Mouse (Mus musculus): Measurements from ENCODE around the gene Msln. TPM values are rescaled to one million over a fixed set of nuclear protein-coding genes. Genes with fewer than 3 reads are reported as not detected.

The Msln gene
- total and polyA plus RNA-seq, 3 experiments: not detected

GRCm38 (mm10) chr17:25792615-25793014 lies 38.4 kb upstream of the Msln start, which contains the start of gene Fam173a (continued):
- TF ChIP-seq E2F4 (IDR thresholded peaks at IDR 0.05; ENCODE audit: borderline replicate concordance, low read depth, low read length) (peak; percentile 91; the same call in 1 of the 2 replicates), NRF1 (IDR thresholded peaks at IDR 0.05; ENCODE audit: insufficient read depth, low read depth, low read length, poor library complexity, severe bottlenecking) (no peak)

GRCm38 (mm10) chr17:25791843-25792527 lies 37.8 kb upstream of the Msln start:
- Histone ChIP-seq H3K27me3 (ENCODE audit: control insufficient read depth in 1 of 2, insufficient read depth in 2 of 2, low read length in 2 of 2) (no peaks in the 10 kb centered on the region), H3K9ac (ENCODE audit: control insufficient read depth, low read depth, low read length, poor library complexity, severe bottlenecking) (peak overlapping the region; percentile 87), H3K4me3 (ENCODE audit: control insufficient read depth in 1 of 2, insufficient read depth in 1 of 2, low read depth in 2 of 2, low read length in 2 of 2) (peak overlapping the region; percentile 67 to 84), H3K36me3 (ENCODE audit: control insufficient read depth in 1 of 2, insufficient read depth in 2 of 2, low read length in 2 of 2) (peaks cover 0 to 5% of the 10 kb centered on the region in 2 experiments; a peak in 1 of 4 replicates), H3K27ac (ENCODE audit: control insufficient read depth, low read depth, low read length) (peak overlapping the region; percentile 97), H3K9me3 (replicated peaks; ENCODE audit: insufficient read depth, low read length) (no peaks in the 10 kb centered on the region), H3K79me2 (ENCODE audit: control insufficient read depth, insufficient read depth, low read length, poor library complexity) (peaks cover 20% of the 10 kb centered on the region), H3K4me1 (ENCODE audit: control insufficient read depth in 1 of 2, insufficient read depth in 2 of 2, low read length in 2 of 2) (peaks cover 0 to 24% of the 10 kb centered on the region in 2 experiments; a peak in 2 of 4 replicates)
- DNase-seq (ENCODE audit: low read depth, low spot score): peak; percentile 95
- TF ChIP-seq KAT2A (conservative IDR thresholded peaks at IDR 0.05; ENCODE audit: low read depth, low read length): no peak; the same call in 1 of the 2 replicates
- no peak for TF ChIP-seq CHD2 (IDR thresholded peaks at IDR 0.05; ENCODE audit: low read length)
- peak; percentile 80 for TF ChIP-seq POLR2AphosphoS2 (IDR thresholded peaks at IDR 0.05; ENCODE audit: low read length)
- no peak for TF ChIP-seq CTCF (IDR thresholded peaks at IDR 0.05 in 2 of 3, conservative IDR thresholded peaks at IDR 0.05 in 1 of 3; ENCODE audit: control insufficient read depth in 1 of 3, insufficient read depth in 1 of 3, low read depth in 2 of 3, low read length in 3 of 3, poor library complexity in 1 of 3, severe bottlenecking in 1 of 3)
- no peak; the same call in 1 of the 2 replicates for TF ChIP-seq POLR2AphosphoS5 (IDR thresholded peaks at IDR 0.05; ENCODE audit: borderline replicate concordance, low read depth, low read length)
- TF ChIP-seq MEF2A (IDR thresholded peaks at IDR 0.05; ENCODE audit: extremely low read depth, insufficient replicate concordance, low read depth, low read length, poor library complexity, severe bottlenecking): no peak
- peak; percentile 43; the same call in 1 of the 2 replicates for TF ChIP-seq MXI1 (IDR thresholded peaks at IDR 0.05; ENCODE audit: low read depth, low read length)
- TF ChIP-seq E2F4 (IDR thresholded peaks at IDR 0.05; ENCODE audit: borderline replicate concordance, low read depth, low read length): no peak
- no peak for TF ChIP-seq ZKSCAN1 (IDR thresholded peaks at IDR 0.05; ENCODE audit: low read depth, low read length)
- no peak for TF ChIP-seq USF1 (IDR thresholded peaks at IDR 0.05; ENCODE audit: low read depth, low read length)
- no peak for TF ChIP-seq MAX (IDR thresholded peaks at IDR 0.05; ENCODE audit: low read length)
- no peak for TF ChIP-seq MAFK (IDR thresholded peaks at IDR 0.05; ENCODE audit: borderline replicate concordance, low read depth, low read length)
- TF ChIP-seq BHLHE40 (IDR thresholded peaks at IDR 0.05; ENCODE audit: borderline replicate concordance, low read depth, low read length): no peak
- no peak for TF ChIP-seq JUND (IDR thresholded peaks at IDR 0.05; ENCODE audit: low read depth, low read length)
- peak; percentile 1; the same call in 1 of the 2 replicates for TF ChIP-seq GATA1 (IDR thresholded peaks at IDR 0.05; ENCODE audit: low read depth, low read length)
- TF ChIP-seq TCF12 (IDR thresholded peaks at IDR 0.05; ENCODE audit: low read depth, low read length): peak; percentile 64
- TF ChIP-seq SMC3 (IDR thresholded peaks at IDR 0.05; ENCODE audit: low read depth, low read length): no peak
- TF ChIP-seq USF2 (IDR thresholded peaks at IDR 0.05; ENCODE audit: borderline replicate concordance in 1 of 2, insufficient read depth in 1 of 2, low read depth in 1 of 2, low read length in 2 of 2): no peak
- TF ChIP-seq NELFE (IDR thresholded peaks at IDR 0.05; ENCODE audit: low read depth, low read length): peak; percentile 86
- peak; percentile 89 for TF ChIP-seq TBP (IDR thresholded peaks at IDR 0.05; ENCODE audit: low read depth, low read length)
- peak in 1 of 2 experiments; percentile 36; a peak in 2 of 4 replicates for TF ChIP-seq EP300 (IDR thresholded peaks at IDR 0.05; ENCODE audit: low read depth in 1 of 2, low read length in 2 of 2)
- TF ChIP-seq ZNF384 (IDR thresholded peaks at IDR 0.05; ENCODE audit: low read depth, low read length): no peak
- peak; percentile 81 for TF ChIP-seq SIN3A (IDR thresholded peaks at IDR 0.05; ENCODE audit: low read length)
- 0 out of 2 replicates have a peak, but pooled peaks have one; percentile 67 for TF ChIP-seq UBTF (IDR thresholded peaks at IDR 0.05; ENCODE audit: borderline replicate concordance, insufficient read depth, low read depth, low read length)
- TF ChIP-seq CHD1 (IDR thresholded peaks at IDR 0.05; ENCODE audit: low read depth, low read length): no peak; the same call in 1 of the 2 replicates
- peak; percentile 80 for TF ChIP-seq ELF1 (IDR thresholded peaks at IDR 0.05; ENCODE audit: low read depth, low read length)
- TF ChIP-seq MAZ (IDR thresholded peaks at IDR 0.05; ENCODE audit: low read depth, low read length): peak; percentile 6; the same call in 1 of the 2 replicates
- TF ChIP-seq GABPA (IDR thresholded peaks at IDR 0.05; ENCODE audit: low read depth, low read length): no peak
- TF ChIP-seq RAD21 (IDR thresholded peaks at IDR 0.05; ENCODE audit: low read depth, low read length): no peak
- peak; percentile 32; the same call in 1 of the 2 replicates for TF ChIP-seq NRF1 (IDR thresholded peaks at IDR 0.05; ENCODE audit: insufficient read depth, low read depth, low read length, poor library complexity, severe bottlenecking)
- TF ChIP-seq MYC (IDR thresholded peaks at IDR 0.05; ENCODE audit: low read depth, low read length): no peak
- TF ChIP-seq POLR2A (IDR thresholded peaks at IDR 0.05; ENCODE audit: control insufficient read depth in 1 of 2, insufficient read depth in 1 of 2, low read depth in 1 of 2, low read length in 2 of 2, poor library complexity in 1 of 2): peak; percentile 55 to 82; a peak in 3 of 4 replicates
- no peak for TF ChIP-seq TAL1 (IDR thresholded peaks at IDR 0.05; ENCODE audit: low read length)
